Mouse (Mus musculus): ENCODE measurements around the gene C1qtnf1. TPM values are rescaled to one million over a fixed set of nuclear protein-coding genes. Genes with fewer than 3 reads are reported as not detected.

Gene C1qtnf1
- polyA plus RNA-seq, 1 experiment: not detected

- Histone ChIP-seq H3K4me1 (peaks cover 61% of the 10 kb centered on the region), H3K4me3 (replicated peaks) (no peak overlapping the region), H3K36me3 (replicated peaks; ENCODE audit: low read length) (no peaks in the 10 kb centered on the region), H3K27me3 (replicated peaks) (peaks cover 40% of the 10 kb centered on the region), H3K9me3 (no peaks in the 10 kb centered on the region)
- TF ChIP-seq GATA1 (IDR thresholded peaks at IDR 0.05; ENCODE audit: borderline replicate concordance, low read length): no peak
- no peak for TF ChIP-seq FLI1 (IDR thresholded peaks at IDR 0.05; ENCODE audit: low read length)
Observed at GRCm38 (mm10) chr11:118447346-118447745, 19.3 kb downstream of the C1qtnf1 start.

- TF ChIP-seq FLI1 (IDR thresholded peaks at IDR 0.05; ENCODE audit: low read length): no peak
- TF ChIP-seq GATA1 (IDR thresholded peaks at IDR 0.05; ENCODE audit: borderline replicate concordance, low read length): no peak
- Histone ChIP-seq H3K36me3 (replicated peaks; ENCODE audit: low read length) (no peaks in the 10 kb centered on the region), H3K4me1 (peaks cover 63% of the 10 kb centered on the region), H3K4me3 (replicated peaks) (no peak overlapping the region), H3K9me3 (0 out of 2 replicates have a peak, but pooled peaks cover 2% of the 10 kb centered on the region), H3K27me3 (replicated peaks) (peaks cover 37% of the 10 kb centered on the region)
Observed at GRCm38 (mm10) chr11:118448385-118448784, 20.4 kb downstream of the C1qtnf1 start.

GRCm38 (mm10) chr11:118451211-118451610, 23.2 kb downstream of the C1qtnf1 start:
- H3K27me3 ChIP-seq (replicated peaks): peaks cover 22% of the 10 kb centered on the region
- TF ChIP-seq GATA1 (IDR thresholded peaks at IDR 0.05; ENCODE audit: borderline replicate concordance, low read length) (no peak), FLI1 (IDR thresholded peaks at IDR 0.05; ENCODE audit: low read length) (no peak)
- no peak overlapping the region for H3K4me3 ChIP-seq (replicated peaks)
- H3K4me1 ChIP-seq: peaks cover 74% of the 10 kb centered on the region
- H3K36me3 ChIP-seq (replicated peaks; ENCODE audit: low read length): no peaks in the 10 kb centered on the region
- H3K9me3 ChIP-seq: 0 out of 2 replicates have a peak, but pooled peaks cover 4% of the 10 kb centered on the region

GRCm38 (mm10) chr11:118452955-118453354, 25.0 kb downstream of the C1qtnf1 start:
- TF ChIP-seq GATA1 (IDR thresholded peaks at IDR 0.05; ENCODE audit: borderline replicate concordance, low read length) (no peak), FLI1 (IDR thresholded peaks at IDR 0.05; ENCODE audit: low read length) (no peak)
- 0 out of 2 replicates have a peak, but pooled peaks cover 4% of the 10 kb centered on the region for H3K9me3 ChIP-seq
- H3K27me3 ChIP-seq (replicated peaks): peaks cover 20% of the 10 kb centered on the region
- no peak overlapping the region for H3K4me3 ChIP-seq (replicated peaks)
- peaks cover 70% of the 10 kb centered on the region for H3K4me1 ChIP-seq
- H3K36me3 ChIP-seq (replicated peaks; ENCODE audit: low read length): no peaks in the 10 kb centered on the region

- H3K9me3 ChIP-seq: 0 out of 2 replicates have a peak, but pooled peaks cover 4% of the 10 kb centered on the region
- peaks cover 67% of the 10 kb centered on the region for H3K4me1 ChIP-seq
- TF ChIP-seq FLI1 (IDR thresholded peaks at IDR 0.05; ENCODE audit: low read length) (no peak), GATA1 (IDR thresholded peaks at IDR 0.05; ENCODE audit: borderline replicate concordance, low read length) (no peak)
- no peaks in the 10 kb centered on the region for H3K36me3 ChIP-seq (replicated peaks; ENCODE audit: low read length)
- no peak overlapping the region for H3K4me3 ChIP-seq (replicated peaks)
- H3K27me3 ChIP-seq (replicated peaks): peaks cover 12% of the 10 kb centered on the region
Observed at GRCm38 (mm10) chr11:118453886-118454671, 26.1 kb downstream of the C1qtnf1 start.

GRCm38 (mm10) chr11:118455788-118456187, 27.8 kb downstream of the C1qtnf1 start:
- H3K9me3 ChIP-seq: peaks cover 9% of the 10 kb centered on the region; the same call in 1 of the 2 replicates
- TF ChIP-seq FLI1 (IDR thresholded peaks at IDR 0.05; ENCODE audit: low read length) (no peak), GATA1 (IDR thresholded peaks at IDR 0.05; ENCODE audit: borderline replicate concordance, low read length) (no peak)
- H3K36me3 ChIP-seq (replicated peaks; ENCODE audit: low read length): no peaks in the 10 kb centered on the region
- peaks cover 60% of the 10 kb centered on the region for H3K4me1 ChIP-seq
- H3K4me3 ChIP-seq (replicated peaks): no peak overlapping the region
- peaks cover 9% of the 10 kb centered on the region for H3K27me3 ChIP-seq (replicated peaks)

- Histone ChIP-seq H3K27me3 (replicated peaks) (peaks cover 6% of the 10 kb centered on the region), H3K36me3 (replicated peaks; ENCODE audit: low read length) (no peaks in the 10 kb centered on the region), H3K4me3 (replicated peaks) (peak overlapping the region; percentile 15), H3K4me1 (peaks cover 59% of the 10 kb centered on the region), H3K9me3 (peaks cover 12% of the 10 kb centered on the region; the same call in 1 of the 2 replicates)
- TF ChIP-seq FLI1 (IDR thresholded peaks at IDR 0.05; ENCODE audit: low read length) (no peak), GATA1 (IDR thresholded peaks at IDR 0.05; ENCODE audit: borderline replicate concordance, low read length) (no peak)
Observed at GRCm38 (mm10) chr11:118456937-118457336, 28.9 kb downstream of the C1qtnf1 start.

- peaks cover 6% of the 10 kb centered on the region for H3K27me3 ChIP-seq (replicated peaks)
Observed at GRCm38 (mm10) chr11:118459051-118459450, 31.0 kb downstream of the C1qtnf1 start.

GRCm38 (mm10) chr11:118459536-118459935, 31.5 kb downstream of the C1qtnf1 start:
- Histone ChIP-seq H3K36me3 (replicated peaks; ENCODE audit: low read length) (no peaks in the 10 kb centered on the region), H3K27me3 (replicated peaks) (peaks cover 4% of the 10 kb centered on the region), H3K9me3 (peaks cover 8% of the 10 kb centered on the region; the same call in 1 of the 2 replicates), H3K4me1 (peaks cover 72% of the 10 kb centered on the region), H3K4me3 (replicated peaks) (peak overlapping the region; percentile 86)
- TF ChIP-seq GATA1 (IDR thresholded peaks at IDR 0.05; ENCODE audit: borderline replicate concordance, low read length) (no peak), FLI1 (IDR thresholded peaks at IDR 0.05; ENCODE audit: low read length) (no peak)

More at GRCm38 (mm10) chr11:118459051-118459450, 31.0 kb downstream of the C1qtnf1 start:
- Histone ChIP-seq H3K9me3 (peaks cover 8% of the 10 kb centered on the region; the same call in 1 of the 2 replicates), H3K36me3 (replicated peaks; ENCODE audit: low read length) (no peaks in the 10 kb centered on the region), H3K4me1 (peaks cover 71% of the 10 kb centered on the region), H3K4me3 (replicated peaks) (peak overlapping the region; percentile 86)
- no peak for TF ChIP-seq FLI1 (IDR thresholded peaks at IDR 0.05; ENCODE audit: low read length)
- no peak for TF ChIP-seq GATA1 (IDR thresholded peaks at IDR 0.05; ENCODE audit: borderline replicate concordance, low read length)

- Histone ChIP-seq H3K27me3 (replicated peaks) (peaks cover 4% of the 10 kb centered on the region), H3K36me3 (replicated peaks; ENCODE audit: low read length) (no peaks in the 10 kb centered on the region), H3K4me3 (replicated peaks) (no peak overlapping the region), H3K4me1 (peaks cover 74% of the 10 kb centered on the region), H3K9me3 (peaks cover 8% of the 10 kb centered on the region; the same call in 1 of the 2 replicates)
- TF ChIP-seq FLI1 (IDR thresholded peaks at IDR 0.05; ENCODE audit: low read length) (no peak), GATA1 (IDR thresholded peaks at IDR 0.05; ENCODE audit: borderline replicate concordance, low read length) (no peak)
Observed at GRCm38 (mm10) chr11:118460280-118460679, 32.3 kb downstream of the C1qtnf1 start.
